ENCODE assay signal across 24 mouse cellular contexts in genomic region chr7:66479321-66479720, GRCm38 (mm10). TPM values are rescaled to one million over a fixed set of nuclear protein-coding genes. Genes with fewer than 3 reads are reported as not detected.
"Had no signal": no experiment of that assay in that cellular context is flagged by ENCODE, and none has a peak within 500 bp of the region (broad histone marks: within the 10 kb centered on the region; RNA-seq: fewer than 3 reads in every experiment).

No protein-coding gene starts in this region.

- ATAC-seq: hindbrain, postnatal 0 days; intestine, embryonic 16.5 days; liver, embryonic 12.5 days had no signal

- H3K27ac ChIP-seq: heart, embryonic 10.5 days; hindbrain, embryonic 13.5 days; hindbrain, embryonic 15.5 days; hindbrain, postnatal 0 days; kidney, postnatal 0 days; layer of hippocampus, adult 2 months; left cerebral cortex, adult 2 months; limb, embryonic 13.5 days; limb, embryonic 15.5 days; liver, embryonic 12.5 days; liver, embryonic 14.5 days had no signal

- H3K9me3 ChIP-seq: heart, embryonic 10.5 days; heart, embryonic 12.5 days; hindbrain, embryonic 13.5 days; hindbrain, embryonic 15.5 days; limb, embryonic 13.5 days; limb, embryonic 15.5 days; liver, embryonic 12.5 days had no signal

- H3K27me3 ChIP-seq: heart, embryonic 12.5 days; hindbrain, embryonic 13.5 days; hindbrain, embryonic 15.5 days; limb, embryonic 13.5 days; limb, embryonic 15.5 days; liver, embryonic 12.5 days had no signal

- H3K4me1 ChIP-seq: hindbrain, embryonic 13.5 days; hindbrain, embryonic 15.5 days; liver, embryonic 12.5 days had no signal

- H3K36me3 ChIP-seq: heart, embryonic 10.5 days; heart, embryonic 12.5 days; hindbrain, embryonic 13.5 days; hindbrain, embryonic 15.5 days; limb, embryonic 13.5 days; limb, embryonic 15.5 days; liver, embryonic 12.5 days had no signal

- DNase-seq: gastrocnemius, postnatal 14 days; gastrocnemius, postnatal 36 days; heart, adult 18-20 months; heart, postnatal 10 days; kidney, adult 11 months; kidney, adult 2 months; kidney, adult 9 months; kidney, postnatal 14 days; kidney, postnatal 4 days; left cerebral cortex, postnatal 4 days had no signal

- H3K9ac ChIP-seq: heart, embryonic 12.5 days; hindbrain, embryonic 13.5 days; hindbrain, embryonic 15.5 days; limb, embryonic 13.5 days; limb, embryonic 15.5 days; liver, embryonic 12.5 days; liver, embryonic 14.5 days had no signal

- H3K4me2 ChIP-seq: heart, embryonic 12.5 days; hindbrain, embryonic 13.5 days; hindbrain, embryonic 15.5 days; limb, embryonic 13.5 days; limb, embryonic 15.5 days; liver, embryonic 12.5 days had no signal

- H3K4me3 ChIP-seq: heart, embryonic 10.5 days; heart, embryonic 12.5 days; hindbrain, embryonic 13.5 days; hindbrain, embryonic 15.5 days; layer of hippocampus, adult 2 months; left cerebral cortex, adult 2 months; limb, embryonic 13.5 days; limb, embryonic 15.5 days; liver, embryonic 12.5 days had no signal

RNA-seq across cellular contexts. Expression of gene Aldh1a3, which starts 52.0 kb away (rescaled TPM):
- total RNA-seq: hematopoietic stem cell, adult 5-6 weeks had no signal
